Mouse (Mus musculus): Measurements from ENCODE around the gene Rph3al. TPM values are rescaled to one million over a fixed set of nuclear protein-coding genes. Genes with fewer than 3 reads are reported as not detected.

Rph3al gene
- polyA plus RNA-seq, 1 experiment, result not detected

- TF ChIP-seq CTCF (IDR thresholded peaks at IDR 0.05; ENCODE audit: insufficient read depth, low read depth, low read length), result no peak
- TF ChIP-seq POLR2A (IDR thresholded peaks at IDR 0.05; ENCODE audit: insufficient read depth, low read depth, low read length), result no peak
- no peak overlapping the region for H3K4me3 ChIP-seq (ENCODE audit: insufficient read depth, low read depth, low read length)
- peaks cover 12% of the 10 kb centered on the region for H3K4me1 ChIP-seq (ENCODE audit: control insufficient read depth, insufficient read depth, low read length)
- H3K27ac ChIP-seq (ENCODE audit: insufficient read depth, low read depth, low read length), result no peak overlapping the region
- WGBS, result 32% methylated on average over 8 of the region's 8 CpGs
Observed at GRCm38 (mm10) chr11:75880064-75880463, 58.2 kb downstream of the Rph3al start.

GRCm38 (mm10) chr11:75878460-75878859 is 59.8 kb downstream of the Rph3al start:
- Histone ChIP-seq H3K4me3 (ENCODE audit: insufficient read depth, low read depth, low read length) (no peak overlapping the region), H3K4me1 (ENCODE audit: control insufficient read depth, insufficient read depth, low read length) (peaks cover 12% of the 10 kb centered on the region), H3K27ac (ENCODE audit: insufficient read depth, low read depth, low read length) (no peak overlapping the region)
- 92% methylated on average over 8 of the region's 8 CpGs for WGBS
- TF ChIP-seq CTCF (IDR thresholded peaks at IDR 0.05; ENCODE audit: insufficient read depth, low read depth, low read length) (no peak), POLR2A (IDR thresholded peaks at IDR 0.05; ENCODE audit: insufficient read depth, low read depth, low read length) (no peak)

- WGBS, result 63% methylated on average over 15 of the region's 15 CpGs
- Histone ChIP-seq H3K27ac (ENCODE audit: insufficient read depth, low read depth, low read length) (no peak overlapping the region), H3K4me1 (ENCODE audit: control insufficient read depth, insufficient read depth, low read length) (peaks cover 12% of the 10 kb centered on the region), H3K4me3 (ENCODE audit: insufficient read depth, low read depth, low read length) (no peak overlapping the region)
- TF ChIP-seq POLR2A (IDR thresholded peaks at IDR 0.05; ENCODE audit: insufficient read depth, low read depth, low read length) (no peak), CTCF (IDR thresholded peaks at IDR 0.05; ENCODE audit: insufficient read depth, low read depth, low read length) (no peak)
Observed at GRCm38 (mm10) chr11:75876043-75876780, 62.0 kb downstream of the Rph3al start.

DNA sequence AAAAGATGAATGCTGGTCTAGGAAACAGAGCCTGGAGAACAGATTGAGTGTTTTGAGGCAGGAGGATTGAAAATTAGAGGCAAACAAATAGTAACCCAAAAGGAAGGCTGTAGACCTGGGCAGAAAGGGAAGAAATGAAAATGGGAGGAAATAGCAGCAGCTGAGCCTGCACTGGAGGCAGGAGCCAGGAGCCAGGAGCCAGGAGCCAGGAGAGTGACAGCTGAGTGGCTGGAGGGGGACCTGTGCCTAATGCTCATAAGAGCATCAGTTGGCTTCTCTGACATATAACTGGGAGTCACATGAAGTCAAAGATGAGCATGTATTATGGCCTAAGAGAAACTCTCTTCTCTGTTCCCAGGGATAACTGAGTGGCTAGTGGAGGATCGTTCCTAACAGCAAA is 66.5 kb downstream of the Rph3al start:
- WGBS, result 88% methylated on average over 1 of the region's 1 CpGs
- Histone ChIP-seq H3K4me3 (ENCODE audit: insufficient read depth, low read depth, low read length) (no peak overlapping the region), H3K27ac (ENCODE audit: insufficient read depth, low read depth, low read length) (no peak overlapping the region), H3K4me1 (ENCODE audit: control insufficient read depth, insufficient read depth, low read length) (peaks cover 8% of the 10 kb centered on the region)
- TF ChIP-seq CTCF (IDR thresholded peaks at IDR 0.05; ENCODE audit: insufficient read depth, low read depth, low read length), result no peak
- TF ChIP-seq POLR2A (IDR thresholded peaks at IDR 0.05; ENCODE audit: insufficient read depth, low read depth, low read length), result no peak

DNA sequence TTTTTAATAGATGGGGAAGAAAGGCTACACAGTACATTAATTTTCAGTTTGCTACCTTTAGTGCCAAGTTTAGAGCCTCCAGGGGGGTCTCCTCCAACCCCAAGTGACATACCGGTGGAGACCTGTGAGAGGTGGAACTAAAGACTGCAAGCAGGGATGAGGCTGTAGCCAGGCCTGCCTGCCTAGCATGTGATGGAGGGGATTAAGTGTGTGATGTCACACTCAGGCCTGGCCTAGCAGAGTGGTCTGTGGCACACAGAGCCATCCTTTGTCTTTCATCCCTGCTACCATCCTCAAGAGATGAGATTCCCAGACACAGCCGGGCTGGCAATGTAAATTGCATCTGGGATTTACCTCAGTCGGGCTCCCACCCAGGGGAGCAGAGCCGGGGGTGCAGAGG is 67.3 kb downstream of the Rph3al start:
- TF ChIP-seq CTCF (IDR thresholded peaks at IDR 0.05; ENCODE audit: insufficient read depth, low read depth, low read length) (no peak), POLR2A (IDR thresholded peaks at IDR 0.05; ENCODE audit: insufficient read depth, low read depth, low read length) (no peak)
- 83% methylated on average over 4 of the region's 4 CpGs for WGBS

DNA sequence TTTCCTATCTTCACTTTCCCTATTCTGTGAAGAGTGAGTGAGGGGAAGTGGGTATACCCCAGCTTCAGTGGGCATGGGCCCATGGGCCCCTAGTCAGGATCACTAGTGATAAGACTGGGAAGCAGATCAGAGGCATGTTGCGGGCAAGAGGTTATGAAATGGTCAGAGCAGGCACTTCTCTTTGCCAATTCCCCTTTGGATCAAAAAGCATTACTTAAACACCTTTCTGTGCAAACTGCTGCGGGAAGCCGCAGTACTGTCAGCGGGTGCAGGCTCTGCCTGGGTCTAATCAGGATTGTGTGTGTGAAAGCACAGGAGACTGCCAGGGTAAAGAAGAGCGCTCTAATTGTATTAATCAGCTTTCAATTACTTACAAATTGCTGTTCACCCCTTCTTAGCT is 67.8 kb downstream of the Rph3al start:
- TF ChIP-seq CTCF (IDR thresholded peaks at IDR 0.05; ENCODE audit: insufficient read depth, low read depth, low read length), result no peak
- Histone ChIP-seq H3K27ac (ENCODE audit: insufficient read depth, low read depth, low read length) (no peak overlapping the region), H3K4me3 (ENCODE audit: insufficient read depth, low read depth, low read length) (no peak overlapping the region), H3K4me1 (ENCODE audit: control insufficient read depth, insufficient read depth, low read length) (peaks cover 12% of the 10 kb centered on the region)
- WGBS, result 67% methylated on average over 5 of the region's 5 CpGs

More for the DNA sequence above, 67.3 kb downstream of the Rph3al start:
- Histone ChIP-seq H3K4me3 (ENCODE audit: insufficient read depth, low read depth, low read length) (no peak overlapping the region), H3K4me1 (ENCODE audit: control insufficient read depth, insufficient read depth, low read length) (peaks cover 7% of the 10 kb centered on the region), H3K27ac (ENCODE audit: insufficient read depth, low read depth, low read length) (no peak overlapping the region)

GRCm38 (mm10) chr11:75869898-75870297 is 68.3 kb downstream of the Rph3al start:
- 55% methylated on average over 5 of the region's 5 CpGs for WGBS
- TF ChIP-seq POLR2A (IDR thresholded peaks at IDR 0.05; ENCODE audit: insufficient read depth, low read depth, low read length), result no peak
- TF ChIP-seq CTCF (IDR thresholded peaks at IDR 0.05; ENCODE audit: insufficient read depth, low read depth, low read length), result no peak
- no peak overlapping the region for H3K4me3 ChIP-seq (ENCODE audit: insufficient read depth, low read depth, low read length)
- H3K27ac ChIP-seq (ENCODE audit: insufficient read depth, low read depth, low read length), result no peak overlapping the region
- H3K4me1 ChIP-seq (ENCODE audit: control insufficient read depth, insufficient read depth, low read length), result peaks cover 16% of the 10 kb centered on the region

- Histone ChIP-seq H3K4me1 (ENCODE audit: control insufficient read depth, insufficient read depth, low read length) (peaks cover 16% of the 10 kb centered on the region), H3K27ac (ENCODE audit: insufficient read depth, low read depth, low read length) (no peak overlapping the region), H3K4me3 (ENCODE audit: insufficient read depth, low read depth, low read length) (no peak overlapping the region)
- WGBS, result 78% methylated on average over 4 of the region's 4 CpGs
- TF ChIP-seq CTCF (IDR thresholded peaks at IDR 0.05; ENCODE audit: insufficient read depth, low read depth, low read length), result no peak
- TF ChIP-seq POLR2A (IDR thresholded peaks at IDR 0.05; ENCODE audit: insufficient read depth, low read depth, low read length), result no peak
Observed at GRCm38 (mm10) chr11:75866861-75867260, 71.4 kb downstream of the Rph3al start.

GRCm38 (mm10) chr11:75865859-75866258 is 72.4 kb downstream of the Rph3al start:
- 40% methylated on average over 9 of the region's 9 CpGs for WGBS

More at GRCm38 (mm10) chr11:75865859-75866258, 72.4 kb downstream of the Rph3al start:
- no peak overlapping the region for H3K27ac ChIP-seq (ENCODE audit: insufficient read depth, low read depth, low read length)
- H3K4me1 ChIP-seq (ENCODE audit: control insufficient read depth, insufficient read depth, low read length), result peaks cover 22% of the 10 kb centered on the region
- no peak for TF ChIP-seq POLR2A (IDR thresholded peaks at IDR 0.05; ENCODE audit: insufficient read depth, low read depth, low read length)
- no peak for TF ChIP-seq CTCF (IDR thresholded peaks at IDR 0.05; ENCODE audit: insufficient read depth, low read depth, low read length)
- no peak overlapping the region for H3K4me3 ChIP-seq (ENCODE audit: insufficient read depth, low read depth, low read length)
